In the genomic region with DNA sequence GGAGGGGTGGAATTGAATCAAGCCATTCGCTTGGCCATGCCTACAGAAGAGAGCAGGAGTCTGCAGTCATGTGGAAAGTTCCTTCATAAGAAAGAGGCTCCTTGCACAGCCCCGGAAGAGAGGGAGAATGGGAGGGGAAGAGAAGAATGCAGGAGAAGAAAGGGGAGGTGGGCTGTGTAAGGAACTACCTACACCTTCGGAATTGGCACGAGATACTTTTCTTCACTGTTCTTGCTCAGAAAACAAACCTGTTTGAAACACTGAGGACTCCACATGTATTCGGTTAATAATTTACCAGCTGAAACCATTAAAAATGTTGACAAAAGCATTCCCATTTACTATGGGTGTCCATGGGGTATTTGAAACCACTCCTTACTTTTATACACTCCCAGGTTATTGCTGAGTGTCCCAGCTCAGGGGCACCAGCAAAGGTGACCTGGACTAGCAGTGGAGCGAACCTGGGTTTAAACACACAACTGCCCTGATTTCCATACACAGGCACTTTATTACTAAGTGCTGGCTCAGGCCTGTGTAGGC, we compare ENCODE assay signal across 20 mouse cellular contexts.
DNase-seq lines count a peak whose midpoint lies in the region; ATAC-seq and TF ChIP-seq lines count a peak whose summit lies in the region.
"Had no signal": no experiment of that assay in that cellular context is flagged by ENCODE, and none has a peak within 500 bp of the region (broad histone marks: within the 10 kb centered on the region; RNA-seq: fewer than 3 reads in every experiment).

No protein-coding gene starts in this region.

- no peaks in the 10 kb centered on the region for H3K27me3 ChIP-seq in lung, embryonic 16.5 days (ENCODE audit: control insufficient read depth, insufficient read depth, low read depth, low read length)
- H3K27me3 ChIP-seq in kidney, adult 2 months (replicated peaks; ENCODE audit: control insufficient read depth, insufficient read depth, low read length) = no peaks in the 10 kb centered on the region
- H3K27me3 ChIP-seq: embryonic facial prominence, embryonic 13.5 days; liver, embryonic 13.5 days; megakaryocyte, embryonic 14.5 days had no signal

- peak overlapping the region; percentile 53 for H3K27ac ChIP-seq in lung, embryonic 16.5 days (ENCODE audit: low read length)
- H3K27ac ChIP-seq in kidney, adult 2 months (ENCODE audit: insufficient read depth, low read depth, low read length) = peak overlapping the region; percentile 91
- H3K27ac ChIP-seq: embryonic facial prominence, embryonic 13.5 days; forebrain, embryonic 10.5 days; liver, embryonic 13.5 days had no signal

- no peak for TF ChIP-seq CTCF in kidney, adult 2 months (conservative IDR thresholded peaks at IDR 0.05; ENCODE audit: insufficient read depth, insufficient read length, low read depth, low read length)

- no peak overlapping the region for H3K4me3 ChIP-seq in lung, embryonic 16.5 days (ENCODE audit: low read length)
- H3K4me3 ChIP-seq in kidney, adult 2 months (ENCODE audit: insufficient read depth, low read depth, low read length) = no peak overlapping the region
- H3K4me3 ChIP-seq: embryonic facial prominence, embryonic 13.5 days; forebrain, embryonic 10.5 days; liver, embryonic 13.5 days; megakaryocyte, embryonic 14.5 days had no signal

- no peak for DNase-seq in lung, postnatal 25 days (ENCODE audit: low spot score)
- DNase-seq in kidney, adult 2 months = peak; percentile 87
- peak; percentile 55 to 82 for DNase-seq in kidney, postnatal 25 days
- no peak for DNase-seq in spleen, adult 12 weeks (ENCODE audit: low spot score)
- DNase-seq in ovary, postnatal 14 days (ENCODE audit: low spot score) = no peak
- DNase-seq in embryo, embryonic 11 days = no peak
- DNase-seq: adrenal gland, adult 2 months; cerebellum, adult 11-12 months; gastrocnemius, postnatal 25 days; heart, postnatal 36 days; layer of hippocampus, adult 9-11 months; liver, embryonic 13.5 days; right cerebral cortex, postnatal 25 days; thymus, postnatal 4 days had no signal

- WGBS in lung, embryonic 16.5 days = 64% methylated on average over 6 of the region's 6 CpGs
- 37% methylated on average over 6 of the region's 6 CpGs for WGBS in kidney, adult 2 months

- H3K9me3 ChIP-seq in lung, embryonic 16.5 days (ENCODE audit: control insufficient read depth, low read length) = no peaks in the 10 kb centered on the region
- H3K9me3 ChIP-seq: embryonic facial prominence, embryonic 13.5 days; liver, embryonic 13.5 days; megakaryocyte, embryonic 14.5 days had no signal

- H3K4me1 ChIP-seq in lung, embryonic 16.5 days (replicated peaks; ENCODE audit: control insufficient read depth, insufficient read depth, low read length) = peaks cover under 1% of the 10 kb centered on the region; the same call in 1 of the 2 replicates
- H3K4me1 ChIP-seq in kidney, adult 2 months (ENCODE audit: control insufficient read depth, insufficient read depth, low read length) = peaks cover 5% of the 10 kb centered on the region; the same call in 1 of the 2 replicates
- H3K4me1 ChIP-seq: embryonic facial prominence, embryonic 13.5 days; forebrain, embryonic 10.5 days had no signal

- ATAC-seq in lung, embryonic 16.5 days (ENCODE audit: low read depth) = peak; percentile 70
- ATAC-seq: hindbrain, embryonic 16.5 days had no signal

- H3K9ac ChIP-seq in lung, embryonic 16.5 days (ENCODE audit: low read length) = no peak overlapping the region
- H3K9ac ChIP-seq: embryonic facial prominence, embryonic 13.5 days; liver, embryonic 13.5 days had no signal

- no peak for TF ChIP-seq POLR2A in kidney, adult 2 months (IDR thresholded peaks at IDR 0.05; ENCODE audit: low read depth, low read length)

- H3K4me2 ChIP-seq in lung, embryonic 16.5 days (ENCODE audit: low read depth, low read length) = no peak overlapping the region
- H3K4me2 ChIP-seq: embryonic facial prominence, embryonic 13.5 days; heart, embryonic 11.5 days; liver, embryonic 13.5 days had no signal

- H3K36me3 ChIP-seq in lung, embryonic 16.5 days (ENCODE audit: control insufficient read depth, insufficient read depth, low read length) = no peaks in the 10 kb centered on the region
- H3K36me3 ChIP-seq in kidney, adult 2 months (ENCODE audit: control insufficient read depth, insufficient read depth, low read length) = no peaks in the 10 kb centered on the region
- H3K36me3 ChIP-seq: embryonic facial prominence, embryonic 13.5 days; forebrain, embryonic 10.5 days; liver, embryonic 13.5 days had no signal

Comparison
In these comparisons a context has a peak if more than half of its experiments do, and no peak if none do; other contexts are left out.
1. DNase-seq: peak in kidney, adult 2 months (single experiment) and kidney, postnatal 25 days (2 of 2); none in lung, postnatal 25 days (single experiment), spleen, adult 12 weeks (single experiment), ovary, postnatal 14 days (single experiment) and embryo, embryonic 11 days (single experiment).